Mouse (Mus musculus): ENCODE results near the gene Nrap.

The Nrap gene

DNA sequence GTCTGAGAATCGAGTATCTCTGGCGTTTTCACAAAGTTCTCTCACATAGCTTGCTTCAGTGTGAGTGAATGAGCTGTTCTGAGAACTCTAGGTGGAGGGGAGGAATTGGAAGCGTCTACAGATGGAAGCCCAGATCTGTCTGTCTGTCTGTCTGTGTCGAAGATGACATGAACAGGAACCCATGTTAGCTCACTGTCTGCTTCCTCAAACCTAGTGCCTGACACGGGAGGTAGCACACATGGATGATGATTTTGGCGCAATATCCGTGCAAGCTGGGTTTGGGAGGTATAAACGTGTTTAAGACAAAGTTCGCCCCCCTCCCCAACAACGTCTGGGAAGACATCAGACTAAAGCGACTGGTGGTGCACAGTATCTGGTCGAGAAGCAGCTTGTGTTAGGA, 6.4 kb upstream of the Nrap start:
- DNase-seq: no peak

DNA sequence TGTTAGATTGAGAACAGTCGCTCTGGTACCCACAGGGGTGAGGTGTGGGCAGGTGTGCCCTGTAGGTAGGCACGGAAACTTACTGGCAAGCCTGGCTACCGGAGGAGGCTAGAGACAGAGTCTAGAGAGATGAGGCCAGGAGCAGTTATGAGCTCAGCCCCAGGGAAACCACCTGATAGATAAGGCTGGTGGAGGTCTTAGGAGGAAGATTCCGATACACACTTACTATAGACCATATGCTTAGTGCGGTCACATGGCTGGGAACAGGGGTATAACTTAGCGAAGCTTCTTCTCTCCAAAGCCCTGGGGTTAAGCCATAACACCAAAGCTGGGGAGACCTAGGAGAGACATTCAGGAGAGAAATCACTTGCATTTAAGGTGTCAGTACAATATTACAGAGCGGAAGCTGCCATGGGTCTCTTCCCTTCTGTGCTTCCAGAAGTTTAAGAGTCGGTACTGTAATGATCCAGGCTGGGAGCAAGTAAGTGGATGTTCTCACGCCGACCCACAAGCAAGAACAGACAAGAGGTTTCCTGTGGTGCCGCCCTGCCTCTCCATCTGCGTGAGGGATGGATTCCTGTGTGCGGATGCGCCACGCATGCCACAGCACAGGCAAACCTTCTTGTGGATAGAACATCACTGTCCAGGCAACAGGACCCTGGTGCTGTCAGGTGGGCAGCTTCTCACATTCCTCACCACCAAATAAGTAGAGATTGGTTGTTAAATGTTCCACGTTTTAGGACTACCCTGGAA, 5.5 kb upstream of the Nrap start:
- DNase-seq: no peak

DNA sequence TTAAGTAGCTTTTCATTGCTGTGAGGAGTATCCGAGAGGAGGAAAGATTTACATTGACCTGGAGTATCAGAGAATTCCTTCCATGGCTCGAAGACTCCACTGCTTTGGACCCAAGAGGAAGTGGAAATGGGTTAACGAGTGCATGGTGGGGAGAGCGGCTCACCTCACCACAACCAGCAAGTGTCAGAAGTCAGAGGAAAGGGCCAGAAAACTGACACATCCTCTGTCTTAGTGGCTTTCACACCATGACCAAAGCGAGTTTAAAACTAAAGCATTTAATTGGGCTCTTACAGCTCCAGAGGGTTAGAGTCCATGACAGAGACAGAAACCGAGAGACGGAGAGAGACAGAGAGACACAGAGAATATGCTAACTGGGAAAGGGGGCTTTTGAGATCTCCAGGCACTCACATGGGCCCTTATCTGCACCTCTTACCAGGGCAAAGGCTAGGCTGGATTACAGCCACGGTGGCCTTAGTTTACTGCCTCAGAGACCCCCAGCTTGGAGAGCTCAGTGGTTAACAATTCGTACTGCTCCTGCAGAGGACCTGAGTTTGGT, 3.6 kb upstream of the Nrap start:
- no peak for DNase-seq

DNA sequence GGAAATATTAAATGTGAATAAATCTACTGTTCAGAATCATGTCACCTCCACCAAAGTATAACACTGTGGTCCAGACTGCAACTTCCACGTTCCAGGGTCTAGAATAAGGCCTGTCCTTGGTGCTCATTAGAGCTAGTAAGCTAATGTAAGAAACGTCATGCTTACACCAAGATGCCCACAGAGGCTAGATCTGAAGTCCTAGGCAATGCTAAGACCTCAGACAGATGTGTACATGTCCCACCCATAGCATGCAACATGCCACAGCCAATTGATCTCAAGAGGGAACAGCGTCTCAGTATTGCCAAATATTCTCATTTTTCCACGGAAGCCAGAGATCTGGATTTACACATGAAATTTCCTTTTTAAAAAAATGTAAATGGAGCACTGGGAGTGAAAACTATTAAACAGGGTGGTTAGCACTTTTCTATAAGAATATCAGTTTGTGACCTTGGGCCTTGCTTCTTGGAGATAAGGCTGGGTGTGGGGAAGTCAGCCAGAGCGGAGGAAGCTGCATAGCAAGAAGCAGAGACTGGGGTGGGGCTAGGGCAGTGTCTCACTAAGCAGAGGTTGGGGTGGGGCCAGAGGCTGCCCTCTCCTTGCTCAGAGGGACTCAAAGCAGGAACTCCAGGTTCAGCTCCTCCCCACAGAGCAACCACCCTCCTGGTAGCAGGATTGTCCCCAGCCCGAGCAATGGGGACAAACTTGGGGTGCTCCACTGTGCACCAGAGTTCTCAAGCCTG, 1.6 kb upstream of the Nrap start:
- no peak for DNase-seq

DNA sequence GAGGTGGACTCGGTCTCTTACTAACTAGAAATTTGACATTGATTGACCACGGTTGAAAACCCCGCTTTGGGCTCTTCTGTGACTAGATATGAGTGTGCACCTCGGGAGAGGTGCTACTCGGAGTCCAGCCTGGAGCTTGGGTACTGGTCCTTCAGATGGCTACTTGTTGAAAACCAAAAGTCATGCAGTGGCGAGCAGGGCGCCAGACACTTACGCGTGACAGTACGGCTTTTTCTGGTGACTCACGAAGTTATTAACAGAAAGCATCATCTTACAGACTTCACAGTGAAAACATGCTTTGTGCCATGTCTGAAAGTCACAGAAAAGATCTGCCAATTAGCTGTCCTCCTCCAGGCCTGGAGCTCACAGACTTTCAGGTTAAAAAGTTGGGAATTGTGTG, 661 bp downstream of the Nrap start:
- no peak for DNase-seq

DNA sequence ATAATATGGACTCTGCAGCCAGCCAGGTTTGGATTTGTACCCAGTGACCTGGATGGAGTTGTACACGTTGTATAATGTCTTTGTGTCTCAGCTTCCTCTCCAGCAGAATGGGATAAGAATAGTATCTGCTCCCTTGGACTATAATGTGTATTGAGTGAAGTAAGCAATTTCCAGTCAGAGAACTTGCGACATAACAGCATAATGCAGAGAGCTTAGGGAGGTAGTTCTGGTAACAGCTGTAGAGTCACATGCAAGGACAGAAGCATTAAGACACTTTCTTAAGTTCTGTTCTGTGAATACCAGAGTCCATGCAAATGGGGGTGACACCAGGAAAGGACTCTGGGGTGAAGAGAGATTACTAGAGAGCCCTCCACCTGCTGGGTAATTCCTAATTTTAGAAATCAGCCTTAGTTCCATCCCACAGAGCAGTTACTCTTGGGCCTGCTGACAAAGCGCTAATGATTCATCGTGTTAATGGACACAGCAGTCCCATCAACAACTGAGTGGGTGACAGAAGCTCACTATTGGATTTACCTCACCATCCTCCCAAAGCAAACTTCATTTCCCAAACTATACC, 2.0 kb downstream of the Nrap start:
- DNase-seq: no peak

DNA sequence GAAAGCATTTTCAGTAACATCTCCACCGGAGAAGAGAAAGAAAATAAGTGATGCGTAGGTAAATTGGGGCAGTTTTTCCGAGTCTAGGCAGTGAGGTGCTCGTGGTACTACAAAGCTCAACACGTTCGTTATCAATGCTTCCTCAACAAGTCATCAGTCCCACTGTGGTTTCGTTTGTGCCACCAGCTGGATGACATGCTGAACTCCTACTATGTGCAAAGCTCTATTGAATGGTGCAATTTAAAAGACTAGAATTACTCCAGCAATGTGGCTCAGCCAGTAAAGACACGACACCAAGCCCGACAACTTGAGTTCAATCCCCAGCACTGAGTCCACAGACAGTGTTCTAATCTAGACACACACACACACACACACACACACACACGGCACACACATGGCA, 3.7 kb downstream of the Nrap start:
- no peak for DNase-seq

DNA sequence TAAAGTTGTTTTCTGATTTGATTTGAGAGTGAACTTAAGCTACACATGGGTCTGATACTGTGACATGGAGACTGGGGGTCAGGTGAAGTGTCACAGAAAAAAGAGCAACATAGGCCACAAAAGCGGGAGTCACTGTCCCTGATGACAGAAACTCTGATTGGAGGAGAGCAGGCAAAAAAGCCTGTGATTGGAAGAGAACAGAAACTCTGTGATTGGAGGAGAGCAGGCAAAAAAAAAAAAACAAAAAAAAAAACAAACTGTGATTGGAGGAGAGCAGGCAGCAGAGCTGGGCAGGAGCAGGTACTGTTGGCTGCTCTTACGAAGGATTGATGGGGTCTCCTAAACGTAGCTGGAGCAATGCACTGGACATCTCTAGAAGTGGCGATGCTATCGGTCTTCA, 4.3 kb downstream of the Nrap start:
- DNase-seq: no peak

DNA sequence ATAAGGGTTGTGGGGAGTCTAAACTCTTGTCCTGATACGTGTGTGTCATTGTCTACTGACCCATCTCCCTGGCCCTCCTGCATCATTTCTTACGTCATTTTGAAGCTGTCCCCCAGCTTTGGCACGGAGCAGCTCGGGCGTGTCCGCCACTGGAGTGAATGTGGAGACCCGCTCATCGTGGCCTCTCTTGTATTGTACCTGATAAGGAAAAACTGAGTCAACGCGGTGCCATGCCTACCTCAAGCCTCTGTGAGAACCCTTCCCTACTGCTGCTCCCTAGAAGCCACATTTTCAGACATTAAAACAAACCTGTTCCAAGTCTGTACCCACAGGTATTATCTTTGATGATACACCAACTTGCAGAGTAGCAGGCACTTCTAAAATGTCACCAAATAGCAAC, 8.4 kb downstream of the Nrap start:
- DNase-seq: no peak

DNA sequence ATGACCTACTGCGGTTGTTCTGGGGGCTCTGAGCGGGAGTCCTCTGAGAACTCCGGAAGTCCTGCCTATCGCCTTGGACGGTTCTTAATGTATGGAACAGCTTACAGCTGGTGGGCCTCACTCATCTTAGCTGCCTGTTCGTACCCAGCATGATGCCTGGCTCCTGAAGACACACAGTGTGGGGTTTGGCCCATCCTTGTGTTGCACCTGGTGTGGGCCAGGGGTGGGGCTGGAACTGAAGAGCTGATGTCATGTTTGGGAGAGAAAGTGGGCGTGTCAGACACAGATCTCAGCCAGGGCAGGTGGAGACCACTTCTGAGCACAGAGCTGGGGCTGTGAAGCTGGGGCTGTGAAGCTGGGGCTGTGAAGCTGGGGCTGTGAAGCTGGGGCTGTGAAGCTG, 9.5 kb downstream of the Nrap start:
- no peak for DNase-seq

DNA sequence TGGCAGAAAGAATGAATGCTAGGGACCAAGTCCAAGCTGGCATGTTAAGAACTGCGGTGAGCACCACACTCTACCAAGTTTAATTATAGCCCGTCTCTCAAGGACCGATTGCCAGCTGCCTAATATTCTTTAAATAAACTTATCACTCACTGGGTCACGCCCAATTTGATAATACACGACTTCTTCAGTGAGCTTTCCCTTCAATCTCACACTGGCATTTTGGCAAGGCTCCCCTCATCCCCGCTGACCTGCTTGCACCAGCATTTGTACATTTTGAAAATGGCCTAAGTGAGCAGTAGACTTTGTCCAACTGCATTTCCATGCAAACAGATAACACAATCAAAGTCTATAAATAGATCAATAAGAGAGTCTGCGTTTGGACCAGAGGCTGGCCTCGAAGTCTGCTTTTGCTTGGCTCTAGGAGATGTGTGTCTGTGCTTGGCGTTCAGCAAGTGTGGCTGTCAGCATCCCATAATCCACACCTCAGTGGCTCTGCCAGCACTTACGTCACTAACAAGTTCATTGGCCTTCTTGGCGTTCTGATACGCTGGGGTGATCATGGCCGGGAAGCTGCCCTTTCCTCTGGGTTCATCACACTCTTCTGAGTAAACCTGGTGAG, 11.2 kb downstream of the Nrap start:
- DNase-seq: no peak

DNA sequence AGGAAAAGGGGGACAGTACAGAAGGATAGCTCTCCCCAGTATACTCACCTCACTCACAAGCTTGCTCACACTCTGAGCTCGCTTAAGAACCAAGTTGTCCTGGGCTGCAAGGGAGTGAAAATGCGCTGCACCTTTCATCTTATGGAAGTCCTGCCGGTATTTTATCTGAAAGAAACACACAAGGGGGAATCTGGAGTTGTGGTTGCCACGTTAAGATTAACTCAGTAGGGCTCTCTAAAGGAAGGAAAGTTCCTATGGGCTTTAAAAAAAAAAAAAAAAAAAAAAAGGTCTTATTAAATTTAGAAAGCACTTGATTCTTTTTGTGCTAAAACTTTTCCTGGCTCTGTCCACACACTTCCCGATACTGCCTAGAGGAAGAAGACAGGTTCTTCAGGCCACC, 11.8 kb downstream of the Nrap start:
- DNase-seq: no peak

DNA sequence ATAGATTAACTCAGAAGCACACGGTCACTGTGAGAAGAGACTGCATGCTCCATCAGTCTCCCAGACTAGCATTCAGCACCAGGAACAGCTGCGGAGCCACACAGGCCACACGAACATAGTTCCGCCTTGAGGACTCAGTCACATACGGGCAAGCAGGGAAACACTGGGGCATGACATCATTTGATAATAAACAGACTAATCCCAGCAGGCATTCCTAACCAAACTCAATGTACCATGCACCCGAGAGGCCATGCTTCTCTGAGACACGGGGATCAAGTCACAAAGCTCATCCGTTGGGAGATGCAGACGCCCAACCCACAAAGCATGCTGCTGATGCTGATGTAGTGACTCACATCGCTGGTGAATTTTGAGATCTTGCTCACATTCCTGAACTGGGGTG, 15.8 kb downstream of the Nrap start:
- DNase-seq: no peak

DNA sequence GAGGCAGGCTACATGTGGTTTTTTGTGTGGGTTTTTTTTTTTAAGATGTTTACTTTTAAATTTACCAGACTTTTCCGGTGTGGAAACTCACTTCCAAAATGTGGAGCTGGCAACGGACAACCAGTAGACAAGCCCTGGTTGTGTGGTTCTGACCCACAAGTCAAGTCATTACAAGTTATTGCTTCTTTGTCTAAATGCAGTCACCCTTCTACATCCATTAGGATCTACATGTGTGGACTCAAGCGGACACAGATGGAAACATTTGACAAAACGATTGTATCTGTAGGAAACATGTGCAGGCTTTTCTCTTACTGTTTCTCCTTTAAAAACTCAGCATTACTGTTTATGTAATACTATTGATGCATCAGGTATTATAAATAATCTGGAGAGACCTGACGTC, 16.6 kb downstream of the Nrap start:
- DNase-seq: no peak

DNA sequence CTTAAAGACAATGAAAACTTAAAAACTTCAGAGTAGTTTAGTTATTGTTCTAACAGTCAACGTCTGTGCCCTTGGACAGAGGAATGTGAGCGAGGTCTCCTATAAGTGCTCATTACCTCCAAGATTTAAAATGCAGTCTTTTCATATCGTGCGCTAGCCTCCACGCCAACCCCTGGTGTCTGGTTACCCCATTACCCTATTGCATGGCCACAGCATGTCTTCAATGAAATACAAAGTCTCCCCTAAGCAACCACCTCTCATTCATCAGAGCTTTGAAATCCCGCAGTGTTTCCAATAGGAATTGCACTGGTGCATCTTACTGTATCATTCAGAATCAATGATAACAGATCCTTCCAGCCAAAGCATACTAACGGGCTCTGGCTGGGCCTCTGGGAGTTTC, 17.6 kb downstream of the Nrap start:
- DNase-seq: no peak

DNA sequence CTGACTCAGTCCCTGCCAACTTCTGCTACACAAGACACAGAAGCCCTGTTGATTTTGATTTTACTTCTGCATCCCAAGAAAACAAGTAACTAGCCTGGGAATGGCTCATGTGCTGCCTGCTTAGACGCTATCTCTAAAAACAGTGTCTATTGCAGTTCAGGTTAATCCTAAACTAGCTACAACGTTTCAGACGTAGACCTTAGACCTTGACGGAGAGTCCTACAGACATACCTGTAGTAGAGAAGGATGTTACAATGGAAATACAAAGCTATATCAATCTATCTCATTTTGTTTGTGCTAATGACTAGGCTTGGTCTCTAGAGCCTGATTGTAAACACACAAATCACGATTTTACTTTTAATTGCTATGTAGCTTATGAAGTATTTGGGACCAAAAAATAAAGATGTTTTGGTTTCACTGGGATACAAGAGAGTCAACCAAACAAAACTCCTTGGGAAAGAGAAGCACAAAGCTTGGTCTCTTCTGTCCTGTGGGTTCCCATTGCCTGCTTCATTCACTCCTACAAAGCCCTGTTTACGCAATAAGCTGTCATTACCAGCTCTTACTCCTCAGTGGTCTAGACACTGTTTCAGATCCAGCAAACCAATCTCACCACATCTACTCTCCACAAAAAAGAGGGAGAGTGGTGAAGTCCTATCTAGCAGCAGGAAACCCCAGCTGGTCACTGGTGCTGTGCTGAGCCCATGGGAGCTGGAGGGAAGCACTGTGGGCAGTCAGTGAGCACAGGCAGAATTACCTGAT, 19.3 kb downstream of the Nrap start:
- no peak for DNase-seq

DNA sequence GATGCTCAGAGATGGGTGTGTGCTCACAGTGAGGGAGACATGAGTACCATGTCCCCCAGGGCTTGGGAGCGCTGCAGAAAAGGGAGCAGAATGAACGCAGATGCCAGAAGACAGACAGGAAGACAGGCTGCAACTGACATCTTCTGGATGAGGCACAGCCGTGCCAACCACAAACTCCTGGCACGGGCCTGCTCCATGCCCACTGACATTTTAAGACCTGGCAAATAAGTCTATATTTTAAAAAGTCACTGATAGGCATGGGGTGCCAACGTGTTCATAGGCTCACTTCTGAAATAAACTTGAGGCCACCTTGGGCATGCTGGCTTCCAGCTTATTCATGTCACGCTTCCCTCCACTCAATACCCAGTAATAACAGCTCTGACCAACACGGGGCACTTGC, 20.9 kb downstream of the Nrap start:
- no peak for DNase-seq

DNA sequence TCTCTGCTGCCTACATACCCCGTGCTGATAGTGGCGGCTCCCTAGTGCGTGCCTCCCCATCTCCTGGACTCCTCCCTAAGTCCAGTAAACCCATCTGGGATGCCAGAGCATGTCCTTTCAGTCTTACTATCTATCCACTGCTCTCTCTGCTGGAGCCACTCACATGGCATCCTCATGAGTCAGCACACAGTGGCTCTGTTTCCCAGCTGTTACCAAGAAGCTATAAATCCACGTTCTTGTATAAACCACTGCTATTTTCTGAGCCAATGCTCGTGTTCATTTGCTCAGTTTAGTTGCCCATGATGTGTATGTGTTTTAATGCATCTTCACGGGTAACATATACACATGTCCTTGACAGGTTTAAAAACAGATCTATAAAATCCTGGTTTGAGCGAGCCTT, 22.1 kb downstream of the Nrap start:
- DNase-seq: no peak

DNA sequence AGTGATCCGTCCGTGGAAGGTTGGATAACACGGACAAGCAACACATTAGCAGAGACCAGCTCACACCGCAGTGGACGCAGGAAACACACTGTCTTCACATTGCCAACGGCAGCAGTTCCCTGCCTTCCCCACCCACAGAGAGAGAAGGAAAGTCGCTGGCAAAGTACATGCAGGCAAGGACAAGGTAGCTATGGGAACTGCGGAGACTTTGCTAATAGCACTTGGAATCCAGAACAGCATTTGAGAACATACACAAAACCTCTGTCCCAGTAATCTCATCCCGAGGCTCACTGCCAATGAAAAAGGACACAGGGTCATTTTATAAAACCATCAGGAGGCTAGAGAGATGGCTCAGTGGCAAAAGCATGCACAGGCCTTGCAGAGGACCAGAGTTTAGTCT, 23.2 kb downstream of the Nrap start:
- no peak for DNase-seq

DNA sequence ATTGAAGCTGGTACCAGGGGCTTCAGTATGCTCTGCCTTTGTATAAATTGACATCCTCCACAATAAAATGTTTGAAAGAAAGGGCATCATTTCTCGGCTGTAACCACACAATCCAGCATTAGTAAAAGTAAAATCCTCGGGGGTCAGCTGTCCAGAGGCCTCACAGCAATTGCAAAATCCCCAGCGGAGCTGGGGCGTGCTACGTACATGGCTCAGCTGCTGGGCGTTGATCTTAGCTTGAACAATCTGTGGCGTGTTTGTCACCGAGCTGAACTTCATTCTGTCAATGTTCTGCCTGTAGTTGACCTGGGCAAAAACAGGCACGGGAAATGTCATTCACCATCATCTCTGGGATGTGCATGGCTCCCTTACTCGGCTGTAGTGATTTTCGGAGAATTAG, 23.7 kb downstream of the Nrap start:
- no peak for DNase-seq

DNA sequence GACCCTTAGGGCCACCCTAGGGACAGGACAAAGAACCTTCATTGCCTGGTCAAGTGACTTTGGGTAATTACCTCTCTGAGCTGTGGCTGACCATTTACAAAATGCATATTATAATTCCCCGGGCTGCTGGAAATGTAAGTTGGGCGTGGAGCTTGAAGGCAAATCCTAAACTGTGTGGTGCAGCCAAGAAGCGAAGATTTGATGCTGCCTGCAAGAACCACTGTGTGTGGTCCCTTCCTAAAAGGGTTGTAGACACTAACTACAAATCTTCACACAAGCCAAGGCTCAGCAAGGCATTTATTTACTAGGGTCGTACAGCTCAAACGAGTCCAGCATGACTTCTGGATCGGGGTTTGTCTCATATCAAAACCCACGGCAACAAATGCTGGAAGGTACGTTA, 25.3 kb downstream of the Nrap start:
- DNase-seq: no peak

DNA sequence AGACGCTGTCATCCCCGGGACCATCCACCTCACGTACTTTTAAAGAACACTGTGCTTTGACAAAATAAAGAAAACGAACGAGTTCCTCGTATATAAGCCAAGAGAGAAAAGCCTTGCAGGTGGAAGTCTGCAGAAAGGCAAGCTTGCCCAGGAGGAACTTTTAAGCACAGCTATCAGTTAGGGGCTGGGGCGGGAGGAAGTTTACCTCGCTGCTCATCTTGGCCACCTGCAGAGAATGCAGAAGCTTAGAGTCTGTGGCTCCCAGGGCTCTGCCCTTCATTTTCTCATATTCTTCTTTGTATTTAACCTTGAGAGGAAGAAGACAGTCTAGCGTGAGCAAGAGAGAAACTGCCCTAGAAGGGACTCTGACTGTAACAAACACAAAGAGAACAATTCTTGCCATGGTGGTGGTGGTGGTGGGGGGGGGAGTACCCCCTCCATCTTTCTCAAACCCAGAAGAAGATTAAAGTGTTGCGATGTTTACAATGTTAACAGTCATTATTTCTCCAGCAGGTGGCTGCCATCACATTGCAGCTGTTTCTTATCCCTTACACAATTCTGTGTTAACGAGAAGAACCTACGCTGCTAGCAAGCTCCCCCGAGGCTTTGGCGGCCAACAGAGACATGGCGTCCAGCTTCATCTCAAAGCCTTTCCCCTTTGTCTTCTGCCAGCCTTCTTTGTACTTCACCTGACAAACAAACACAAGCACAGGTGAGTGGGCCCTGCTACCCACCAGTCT, 25.9 kb downstream of the Nrap start:
- DNase-seq: no peak
